Mouse (Mus musculus) testis, adult 2 months (tissue): ENCODE measurements around the gene Chdh. TPM values are rescaled to one million over a fixed set of nuclear protein-coding genes. Genes with fewer than 3 reads are reported as not detected.

Source experiments
- H3K27ac ChIP-seq: fragments of 200-500 bp; 2 replicates; pipeline ENCODE4 v1.5.1; 2012; ENCODE audit warnings: low read depth, low read length; ENCODE audit not compliant: control insufficient read depth, insufficient read depth
- H3K27me3 ChIP-seq: fragments of 200-500 bp; 2 replicates; pipeline ENCODE4 v1.6.1; 2012; ENCODE audit warnings: mild to moderate bottlenecking, low read length, moderate library complexity; ENCODE audit not compliant: control insufficient read depth, insufficient read depth
- H3K36me3 ChIP-seq: fragments of 200-500 bp; 2 replicates; pipeline ENCODE4 v1.6.1; 2012; ENCODE audit warnings: mild to moderate bottlenecking, low read length; ENCODE audit not compliant: control insufficient read depth, insufficient read depth
- H3K4me1 ChIP-seq: fragments of 200-500 bp; 2 replicates; pipeline ENCODE4 v1.6.1; 2012; ENCODE audit warnings: low read length; ENCODE audit not compliant: control insufficient read depth, insufficient read depth
- H3K4me3 ChIP-seq: fragments of 200-500 bp; 2 replicates; pipeline ENCODE4 v1.5.1; 2012; ENCODE audit warnings: low read depth, mild to moderate bottlenecking, low read length, moderate library complexity, mixed read lengths; ENCODE audit not compliant: control insufficient read depth
- CTCF ChIP-seq: fragments of 200-500 bp; IDR thresholded peaks from 2 replicates; pipeline ENCODE4 v1.5.1; 2012; ENCODE audit warnings: low read depth, mild to moderate bottlenecking, inconsistent platforms, low read length, moderate library complexity; ENCODE audit not compliant: control insufficient read depth, insufficient read depth, insufficient replicate concordance
- POLR2A ChIP-seq: fragments of 200-500 bp; IDR thresholded peaks from 2 replicates; pipeline ENCODE4 v1.6.1; 2012; ENCODE audit warnings: low read depth, mild to moderate bottlenecking, inconsistent platforms, low read length, moderate library complexity; ENCODE audit not compliant: control insufficient read depth
- polyA plus RNA-seq: library from polyadenylated mRNA; depleted of rRNA; stranded (reverse); fragments of >200 nt; gene quantifications from 2 replicates; pipeline ENCODE4 v1.2.3, GENCODE M21; 2012

The Chdh gene
- polyA plus RNA-seq, 1 experiment, result 11.7 TPM

- Histone ChIP-seq H3K4me3 (no peak overlapping the region), H3K27me3 (no peaks in the 10 kb centered on the region)
- TF ChIP-seq POLR2A (no peak), CTCF (no peak)
Observed at GRCm38 (mm10) chr14:30022471-30022870, 13.6 kb downstream of the Chdh start.

GRCm38 (mm10) chr14:30024387-30024786 is 15.6 kb downstream of the Chdh start:
- no peaks in the 10 kb centered on the region for H3K27me3 ChIP-seq
- H3K4me1 ChIP-seq, result peaks cover 2% of the 10 kb centered on the region; the same call in 1 of the 2 replicates
- TF ChIP-seq CTCF (no peak), POLR2A (no peak)

More at GRCm38 (mm10) chr14:30022471-30022870, 13.6 kb downstream of the Chdh start:
- Histone ChIP-seq H3K36me3 (no peaks in the 10 kb centered on the region), H3K27ac (no peak overlapping the region), H3K4me1 (peaks cover 2% of the 10 kb centered on the region; the same call in 1 of the 2 replicates)

GRCm38 (mm10) chr14:30027378-30027777 is 18.6 kb downstream of the Chdh start:
- Histone ChIP-seq H3K4me1 (no peaks in the 10 kb centered on the region), H3K27me3 (no peaks in the 10 kb centered on the region), H3K36me3 (no peaks in the 10 kb centered on the region), H3K4me3 (no peak overlapping the region), H3K27ac (no peak overlapping the region)
- TF ChIP-seq CTCF (peak; percentile 45; the same call in 1 of the 2 replicates), POLR2A (no peak)

More at GRCm38 (mm10) chr14:30024387-30024786, 15.6 kb downstream of the Chdh start:
- no peak overlapping the region for H3K4me3 ChIP-seq
- no peaks in the 10 kb centered on the region for H3K36me3 ChIP-seq
- H3K27ac ChIP-seq, result no peak overlapping the region

- Histone ChIP-seq H3K4me1 (no peaks in the 10 kb centered on the region), H3K36me3 (no peaks in the 10 kb centered on the region), H3K27ac (no peak overlapping the region), H3K4me3 (no peak overlapping the region), H3K27me3 (no peaks in the 10 kb centered on the region)
- TF ChIP-seq CTCF (no peak), POLR2A (no peak)
Observed at GRCm38 (mm10) chr14:30033405-30033804, 24.6 kb downstream of the Chdh start.

GRCm38 (mm10) chr14:30038431-30038830 is 29.6 kb downstream of the Chdh start:
- H3K4me1 ChIP-seq, result no peaks in the 10 kb centered on the region
- H3K36me3 ChIP-seq, result no peaks in the 10 kb centered on the region
- H3K4me3 ChIP-seq, result no peak overlapping the region
- H3K27ac ChIP-seq, result no peak overlapping the region
- TF ChIP-seq CTCF (no peak), POLR2A (no peak)
- no peaks in the 10 kb centered on the region for H3K27me3 ChIP-seq

- no peak for TF ChIP-seq CTCF
- no peak for TF ChIP-seq POLR2A
- H3K27me3 ChIP-seq, result no peaks in the 10 kb centered on the region
- H3K4me3 ChIP-seq, result no peak overlapping the region
- no peaks in the 10 kb centered on the region; the same call in 1 of the 2 replicates for H3K4me1 ChIP-seq
- H3K27ac ChIP-seq, result no peak overlapping the region
- H3K36me3 ChIP-seq, result no peaks in the 10 kb centered on the region
Observed at GRCm38 (mm10) chr14:30039413-30039812, 30.6 kb downstream of the Chdh start.

- no peaks in the 10 kb centered on the region for H3K36me3 ChIP-seq
- H3K27ac ChIP-seq, result no peak overlapping the region
- no peaks in the 10 kb centered on the region for H3K27me3 ChIP-seq
- H3K4me3 ChIP-seq, result no peak overlapping the region
- H3K4me1 ChIP-seq, result peaks cover 2% of the 10 kb centered on the region
- TF ChIP-seq POLR2A (0 out of 2 replicates have a peak, but pooled peaks have one; percentile 18), CTCF (no peak)
Observed at GRCm38 (mm10) chr14:30041836-30042235, 33.0 kb downstream of the Chdh start.

- Histone ChIP-seq H3K4me3 (no peak overlapping the region), H3K4me1 (peaks cover 2% of the 10 kb centered on the region), H3K27ac (no peak overlapping the region), H3K27me3 (no peaks in the 10 kb centered on the region), H3K36me3 (no peaks in the 10 kb centered on the region)
- TF ChIP-seq POLR2A (no peak), CTCF (no peak)
Observed at GRCm38 (mm10) chr14:30043356-30043940, 34.6 kb downstream of the Chdh start.
